Mouse (Mus musculus): ENCODE results near the gene Prdm15. TPM values are rescaled to one million over a fixed set of nuclear protein-coding genes. Genes with fewer than 3 reads are reported as not detected.

Prdm15 gene
- polyA plus RNA-seq, 1 experiment from 2014 or later, result 17.1 TPM

DNA sequence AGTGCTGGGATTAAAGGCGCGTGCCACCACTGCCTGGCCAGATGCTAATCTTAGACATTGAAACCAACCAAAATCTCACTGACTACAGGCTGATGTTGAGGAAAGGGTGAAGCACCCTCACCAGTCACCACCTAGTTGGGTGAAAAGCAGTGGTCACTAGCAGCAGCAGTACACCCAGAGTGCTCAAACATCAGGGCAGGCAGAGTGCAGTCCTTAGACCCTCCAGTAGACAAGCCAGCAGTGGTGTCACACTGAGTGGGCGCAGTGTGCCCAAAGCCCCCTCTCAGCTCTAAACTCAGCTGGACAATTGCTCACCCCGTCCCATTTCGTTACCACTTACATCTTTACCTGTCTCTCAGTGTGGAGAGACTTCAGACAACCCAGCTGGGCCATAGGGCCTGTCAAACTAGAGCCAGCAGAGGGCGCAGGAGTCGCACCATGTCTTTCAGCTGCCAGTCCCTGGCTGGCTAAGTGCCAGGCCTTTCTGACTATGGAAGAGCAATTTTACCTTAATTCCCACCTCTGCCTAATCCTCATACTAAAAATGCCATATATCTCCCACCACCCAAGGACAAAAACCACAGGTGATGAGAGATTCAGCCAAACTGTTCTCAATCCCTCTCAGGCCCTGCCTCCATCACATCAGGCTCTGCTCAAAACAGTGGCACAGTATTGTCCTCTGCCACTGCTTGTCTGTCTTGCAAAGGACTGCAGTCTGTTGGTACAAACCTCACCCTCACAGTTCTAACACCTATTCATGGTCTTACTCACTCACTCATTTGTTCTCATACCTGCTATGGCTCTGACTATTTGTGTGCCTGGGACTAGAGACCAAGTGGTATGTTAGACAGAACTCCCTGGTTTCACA lies 46.7 kb downstream of the Prdm15 start:
- peak; percentile 57 for DNase-seq (ENCODE audit: low spot score)
- Histone ChIP-seq H3K4me1 (no peaks in the 10 kb centered on the region), H3K36me3 (peaks cover 93% of the 10 kb centered on the region), H3K27ac (no peak overlapping the region), H3K4me3 (no peak overlapping the region), H3K27me3 (ENCODE audit: low read depth, poor library complexity, severe bottlenecking) (no peaks in the 10 kb centered on the region), H3K9me3 (replicated peaks) (no peaks in the 10 kb centered on the region)
- 83% methylated on average over 7 of the region's 7 CpGs for WGBS

DNA sequence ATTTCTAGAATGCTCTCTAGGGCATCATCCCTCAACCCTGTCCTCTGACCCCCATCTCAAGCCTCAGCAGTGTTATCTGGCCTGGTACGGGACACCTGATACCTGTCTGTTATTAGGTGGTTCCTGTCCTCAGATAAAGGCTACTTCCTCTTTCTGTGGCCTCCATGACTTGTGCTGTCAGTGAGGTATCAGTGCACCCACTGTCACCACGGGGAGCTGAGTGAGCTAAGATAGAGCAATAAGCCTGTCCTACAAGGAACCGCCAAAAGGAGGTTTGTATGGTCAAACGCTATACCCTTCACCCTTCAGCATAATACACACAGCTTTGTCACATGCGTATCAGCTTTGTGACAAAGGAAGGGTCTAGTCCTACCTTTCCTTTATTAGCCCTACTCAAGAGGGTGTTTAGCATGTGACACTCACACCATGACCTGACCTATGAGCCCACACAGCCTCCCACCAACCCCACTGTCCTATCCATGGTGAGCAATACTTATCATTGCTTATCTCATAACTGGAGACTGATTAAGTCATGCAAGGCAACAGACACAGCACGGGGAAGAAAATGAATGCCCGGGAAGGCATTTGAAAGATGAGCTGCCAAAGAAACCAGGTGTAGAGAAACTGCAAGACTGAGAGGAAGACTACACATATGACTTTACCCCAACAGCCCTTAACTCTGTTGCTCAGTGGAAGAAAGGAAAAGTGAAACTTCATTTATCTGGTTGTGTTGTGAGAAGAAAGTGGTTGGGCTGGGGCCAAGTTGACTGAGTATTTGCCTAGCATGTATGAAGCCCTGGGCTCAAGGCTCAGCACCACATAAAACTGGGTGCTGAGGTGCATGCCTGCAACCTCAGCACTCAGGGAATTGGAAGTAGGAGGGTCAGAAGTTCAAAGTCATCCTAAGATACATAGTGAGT lies 53.4 kb downstream of the Prdm15 start:
- 95% methylated on average over 7 of the region's 7 CpGs for WGBS
- Histone ChIP-seq H3K36me3 (peaks cover 93% of the 10 kb centered on the region), H3K4me3 (no peak overlapping the region), H3K27me3 (ENCODE audit: low read depth, poor library complexity, severe bottlenecking) (no peaks in the 10 kb centered on the region), H3K9me3 (replicated peaks) (no peaks in the 10 kb centered on the region), H3K4me1 (no peaks in the 10 kb centered on the region), H3K27ac (no peak overlapping the region)
- DNase-seq (ENCODE audit: low spot score), result no peak

DNA sequence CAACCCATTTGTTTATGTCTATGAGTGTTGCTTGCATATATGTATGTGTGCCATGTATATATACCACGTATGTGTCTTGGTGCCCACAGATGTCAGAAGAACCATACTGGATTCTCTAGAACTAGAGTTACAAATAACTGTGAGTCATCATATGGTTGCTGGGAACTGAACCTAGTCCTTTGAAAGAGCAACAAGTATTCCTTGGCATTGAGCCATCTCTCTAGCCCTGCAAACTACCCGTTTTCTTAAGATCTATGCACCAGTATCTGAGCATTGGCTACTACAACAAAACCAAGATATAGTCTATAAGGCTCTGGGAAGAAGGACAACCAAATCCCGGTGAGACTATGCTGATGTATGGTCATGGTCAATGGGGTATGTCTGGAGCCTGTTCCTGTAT lies 54.4 kb downstream of the Prdm15 start:
- DNase-seq (ENCODE audit: low spot score), result no peak
- Histone ChIP-seq H3K4me1 (no peaks in the 10 kb centered on the region), H3K4me3 (no peak overlapping the region), H3K9me3 (replicated peaks) (no peaks in the 10 kb centered on the region), H3K27me3 (ENCODE audit: low read depth, poor library complexity, severe bottlenecking) (no peaks in the 10 kb centered on the region), H3K36me3 (peaks cover 94% of the 10 kb centered on the region), H3K27ac (no peak overlapping the region)
- WGBS, result 98% methylated on average over 3 of the region's 3 CpGs

DNA sequence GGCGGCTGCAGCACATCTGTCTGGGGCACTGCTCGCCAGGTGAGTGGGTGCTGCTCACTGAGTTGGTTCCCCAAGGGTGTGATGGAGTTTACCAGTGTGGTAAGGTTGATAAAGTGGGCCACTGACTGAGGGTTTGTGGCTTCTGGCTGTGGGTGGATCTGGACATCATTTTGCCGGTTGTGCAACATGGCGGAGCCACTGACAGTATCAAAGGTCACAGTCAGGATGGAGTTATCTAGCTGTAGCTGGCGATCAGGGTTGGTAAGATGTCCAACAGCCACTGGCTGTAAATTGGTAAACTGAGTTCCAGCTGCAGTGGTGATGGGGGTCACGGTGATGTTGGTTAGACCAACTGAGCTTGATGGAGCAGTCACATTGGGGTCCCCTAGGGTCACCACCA lies 57.4 kb downstream of the Prdm15 start:
- no peaks in the 10 kb centered on the region for H3K27me3 ChIP-seq (ENCODE audit: low read depth, poor library complexity, severe bottlenecking)
- WGBS, result 92% methylated on average over 6 of the region's 6 CpGs
- no peak overlapping the region for H3K4me3 ChIP-seq
- no peaks in the 10 kb centered on the region for H3K9me3 ChIP-seq (replicated peaks)
- H3K4me1 ChIP-seq, result no peaks in the 10 kb centered on the region
- peaks cover 69% of the 10 kb centered on the region for H3K36me3 ChIP-seq
- H3K27ac ChIP-seq, result no peak overlapping the region
- no peak for DNase-seq (ENCODE audit: low spot score)

DNA sequence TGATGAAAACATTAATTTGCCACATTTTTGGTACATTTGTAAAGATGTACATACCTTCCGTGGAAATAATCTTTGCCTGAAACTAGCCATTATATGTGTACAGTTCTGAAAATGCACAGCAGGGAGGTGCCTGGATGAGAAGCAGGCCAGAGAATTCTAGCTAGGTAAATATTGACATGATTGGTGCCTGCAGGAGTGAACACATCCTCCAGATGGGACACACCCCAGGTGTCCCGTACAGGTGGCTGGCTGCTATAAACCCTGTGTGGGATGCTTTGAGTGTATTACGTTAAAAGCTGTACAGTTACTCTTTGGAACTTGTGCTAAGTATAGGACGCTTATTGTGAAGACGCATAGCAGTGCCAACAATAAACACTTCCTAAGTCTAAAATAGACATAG lies 68.6 kb downstream of the Prdm15 start:
- Histone ChIP-seq H3K4me3 (no peak overlapping the region), H3K4me1 (0 out of 2 replicates have a peak, but pooled peaks cover 4% of the 10 kb centered on the region), H3K27me3 (ENCODE audit: low read depth, poor library complexity, severe bottlenecking) (no peaks in the 10 kb centered on the region), H3K9me3 (replicated peaks) (no peaks in the 10 kb centered on the region), H3K36me3 (no peaks in the 10 kb centered on the region), H3K27ac (no peak overlapping the region)
- DNase-seq (ENCODE audit: low spot score), result no peak
- 93% methylated on average over 5 of the region's 5 CpGs for WGBS

DNA sequence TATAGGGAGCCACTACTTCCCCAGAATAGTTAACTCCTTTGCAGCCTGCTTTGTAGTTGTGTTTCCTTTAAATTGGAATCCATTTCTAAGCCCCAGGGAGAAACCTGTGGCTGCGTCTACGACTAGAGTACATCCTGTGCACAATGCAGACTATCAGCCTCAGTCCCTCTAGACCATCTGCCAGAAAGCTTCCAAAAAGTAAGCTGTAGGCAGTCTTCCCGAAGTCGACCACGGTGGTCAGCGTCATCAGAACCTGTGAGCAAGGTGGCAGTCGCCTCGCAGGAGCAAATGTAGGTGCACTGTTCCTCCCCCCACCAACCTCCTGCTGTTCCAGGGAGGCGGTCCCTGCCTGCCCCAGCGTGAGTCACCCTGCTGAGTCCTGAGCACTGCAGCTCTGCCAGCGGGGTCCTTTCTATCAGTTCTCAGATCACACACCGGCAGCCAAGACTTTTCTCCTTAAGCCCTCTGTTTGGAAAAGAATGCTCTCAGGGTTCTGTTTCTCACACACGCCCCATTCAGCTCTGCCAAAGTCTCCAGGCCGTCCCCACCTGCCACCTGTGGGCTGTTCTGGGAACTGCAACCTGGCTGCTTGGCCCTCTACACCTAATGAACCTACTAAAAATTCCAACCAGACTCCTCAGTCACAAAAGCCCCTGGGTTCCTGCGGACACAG lies 73.2 kb downstream of the Prdm15 start:
- WGBS, result 40% methylated on average over 15 of the region's 15 CpGs

DNA sequence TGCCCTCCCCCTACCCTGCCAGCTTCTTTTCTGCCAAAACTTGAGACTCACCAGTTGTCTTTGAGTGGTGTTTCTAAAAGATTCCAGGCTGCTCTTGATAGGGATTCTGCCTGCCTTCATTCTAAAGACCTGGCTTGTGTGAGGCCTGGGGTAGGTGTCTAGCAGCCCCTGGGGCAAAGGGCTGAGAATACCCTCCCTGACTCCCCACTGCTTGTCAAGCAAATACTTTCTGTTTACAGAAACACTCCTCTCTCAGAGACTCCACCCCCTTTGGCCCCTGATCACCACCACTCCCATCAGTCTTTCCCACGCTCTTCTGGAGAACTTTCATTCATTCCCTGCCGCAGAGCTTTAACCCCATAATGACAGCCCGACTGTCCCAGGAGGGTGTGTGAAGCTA lies 85.1 kb downstream of the Prdm15 start:
- peaks cover 12% of the 10 kb centered on the region for H3K4me1 ChIP-seq
- no peak overlapping the region for H3K4me3 ChIP-seq
- no peaks in the 10 kb centered on the region for H3K9me3 ChIP-seq (replicated peaks)
- H3K27me3 ChIP-seq (ENCODE audit: low read depth, poor library complexity, severe bottlenecking), result peaks cover 57% of the 10 kb centered on the region
- 27% methylated on average over 3 of the region's 3 CpGs for WGBS
- H3K27ac ChIP-seq, result no peak overlapping the region
- no peaks in the 10 kb centered on the region for H3K36me3 ChIP-seq
- DNase-seq (ENCODE audit: low spot score), result no peak

More for the DNA sequence above, 73.2 kb downstream of the Prdm15 start:
- H3K27me3 ChIP-seq (ENCODE audit: low read depth, poor library complexity, severe bottlenecking), result no peaks in the 10 kb centered on the region
- DNase-seq (ENCODE audit: low spot score), result peak; percentile 84
- H3K27ac ChIP-seq, result no peak overlapping the region
- no peaks in the 10 kb centered on the region for H3K36me3 ChIP-seq
- H3K9me3 ChIP-seq (replicated peaks), result no peaks in the 10 kb centered on the region
- peak overlapping the region; percentile 25; the same call in 1 of the 2 replicates for H3K4me3 ChIP-seq
- H3K4me1 ChIP-seq, result 0 out of 2 replicates have a peak, but pooled peaks cover 4% of the 10 kb centered on the region

DNA sequence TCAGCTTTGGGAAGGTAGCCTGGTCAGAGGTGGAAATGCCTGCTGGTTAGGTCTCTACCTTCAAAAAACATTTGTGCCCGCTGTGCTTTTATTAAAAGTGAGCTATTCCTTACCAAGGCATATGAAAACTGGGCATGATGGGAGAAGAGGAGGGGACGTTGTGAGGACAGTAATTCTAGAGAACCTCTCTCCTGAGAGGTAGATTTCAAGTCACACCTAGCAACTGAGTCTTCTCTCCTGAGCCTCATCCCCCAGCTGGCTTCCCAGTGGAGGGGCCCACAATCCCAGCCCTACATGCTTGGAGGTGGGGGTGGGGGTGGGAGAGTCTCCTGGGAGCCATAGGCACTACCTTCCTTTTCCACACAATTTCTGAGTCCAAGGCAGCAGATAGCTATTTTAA lies 87.0 kb downstream of the Prdm15 start:
- no peak overlapping the region for H3K27ac ChIP-seq
- H3K36me3 ChIP-seq, result no peaks in the 10 kb centered on the region
- peaks cover 14% of the 10 kb centered on the region for H3K4me1 ChIP-seq
- no peak for DNase-seq (ENCODE audit: low spot score)
- no peaks in the 10 kb centered on the region for H3K9me3 ChIP-seq (replicated peaks)
- H3K4me3 ChIP-seq, result no peak overlapping the region
- WGBS, result 43% methylated on average over 2 of the region's 2 CpGs
- H3K27me3 ChIP-seq (ENCODE audit: low read depth, poor library complexity, severe bottlenecking), result peaks cover 76% of the 10 kb centered on the region

DNA sequence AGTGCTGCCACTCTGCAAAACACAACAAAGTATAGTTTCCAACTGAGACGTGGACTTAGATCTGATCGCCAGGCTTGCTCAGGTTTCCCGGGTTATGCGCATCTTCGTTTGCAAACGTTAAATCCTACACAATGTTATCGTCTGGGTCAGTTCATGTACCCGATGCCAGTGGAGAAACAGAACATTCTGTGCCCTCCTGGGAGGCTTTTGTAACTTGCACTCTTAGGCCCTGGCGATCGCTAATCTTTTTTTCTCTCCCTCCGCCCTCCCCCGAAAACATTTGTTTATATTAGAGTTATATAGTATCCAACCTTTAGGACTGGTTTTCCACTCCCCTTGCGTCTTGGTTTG lies 87.7 kb downstream of the Prdm15 start:
- H3K36me3 ChIP-seq, result no peaks in the 10 kb centered on the region

DNA sequence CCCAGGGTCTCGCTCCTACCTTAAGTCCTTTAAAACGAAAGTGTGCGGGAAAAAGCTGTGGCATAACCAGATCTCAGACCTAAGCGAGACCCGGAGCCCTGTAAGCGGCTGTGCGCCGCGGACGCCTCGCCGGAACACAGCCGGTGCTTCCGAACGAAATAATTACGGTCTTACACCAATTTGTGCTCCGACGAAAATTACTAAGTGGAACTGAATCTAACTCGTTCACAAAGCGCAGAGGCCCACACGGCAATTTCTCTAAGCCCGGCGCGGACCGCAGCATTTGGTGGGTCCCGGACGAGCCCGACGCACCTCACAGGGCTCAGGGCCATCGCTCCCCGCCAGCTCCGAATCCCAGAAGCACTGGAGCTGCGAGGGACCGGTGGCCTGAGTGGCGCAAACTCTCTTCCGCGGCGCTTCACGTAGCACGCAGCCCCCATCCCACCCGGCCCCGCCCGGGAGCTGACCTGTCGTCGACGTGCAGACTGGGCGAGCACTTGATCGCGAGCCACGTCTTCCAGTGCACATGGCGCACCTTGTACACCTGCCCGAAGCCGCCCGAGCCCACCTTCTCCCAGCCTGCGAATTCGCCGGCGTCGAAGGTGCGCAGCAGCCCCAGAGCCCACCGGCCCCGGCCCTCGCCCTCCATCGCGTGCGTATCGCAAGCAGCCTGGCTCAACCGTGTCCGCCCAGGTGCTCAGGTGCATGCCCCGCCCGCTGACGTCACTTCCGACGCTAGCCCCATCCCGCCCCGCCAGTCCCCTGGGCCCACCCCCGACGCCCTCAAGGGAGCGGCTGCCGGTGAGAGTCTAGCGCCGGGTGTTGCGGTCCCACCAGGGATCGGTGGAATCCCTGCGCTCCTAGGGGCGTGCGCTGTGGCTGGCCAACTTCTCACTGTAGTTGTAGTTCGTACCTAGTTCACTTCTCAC lies 88.3 kb downstream of the Prdm15 start, which contains the start of gene Ripk4:
Ripk4 (minus strand) TSS at position 727 of the 929 bp plus-strand sequence.
- H3K27ac ChIP-seq, result no peak within 1 kb of the TSS
- under 1% methylated on average over 88 of the region's 88 CpGs for WGBS
- H3K27me3 ChIP-seq (ENCODE audit: low read depth, poor library complexity, severe bottlenecking), result peaks cover 84% of the 10 kb centered on the region
- DNase-seq (ENCODE audit: low spot score), result peak; percentile 72
- H3K9me3 ChIP-seq (replicated peaks), result no peaks in the 10 kb centered on the region
- H3K4me3 ChIP-seq, result peak within 1 kb of the TSS; percentile 56
- no peaks in the 10 kb centered on the region for H3K36me3 ChIP-seq
- peaks cover 14% of the 10 kb centered on the region for H3K4me1 ChIP-seq

More for the DNA sequence above, 87.7 kb downstream of the Prdm15 start:
- no peak overlapping the region for H3K27ac ChIP-seq
- no peaks in the 10 kb centered on the region for H3K9me3 ChIP-seq (replicated peaks)
- H3K27me3 ChIP-seq (ENCODE audit: low read depth, poor library complexity, severe bottlenecking), result peaks cover 82% of the 10 kb centered on the region
- peak overlapping the region; percentile 56 for H3K4me3 ChIP-seq
- no peak for DNase-seq (ENCODE audit: low spot score)
- peaks cover 14% of the 10 kb centered on the region for H3K4me1 ChIP-seq
- 8% methylated on average over 13 of the region's 13 CpGs for WGBS

DNA sequence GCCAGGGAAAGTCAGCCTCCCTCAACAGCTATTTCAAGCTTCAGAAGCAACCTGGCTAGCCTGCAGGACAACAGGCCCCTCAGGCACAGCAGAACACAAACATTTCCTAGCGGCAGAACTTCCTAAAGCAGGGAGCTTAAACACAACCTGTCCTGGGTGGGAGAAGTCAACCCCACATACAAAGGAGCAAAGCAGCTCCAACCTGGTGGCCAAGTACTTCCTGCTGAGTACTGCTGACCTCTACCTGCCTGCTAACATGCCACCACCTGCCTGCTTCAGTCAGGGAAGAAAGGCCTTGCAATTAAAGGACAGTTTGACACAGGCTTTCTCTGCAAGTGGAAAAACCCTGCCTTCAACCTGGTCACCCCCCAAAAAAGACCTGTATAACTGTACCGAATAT lies 89.9 kb downstream of the Prdm15 start:
- H3K27ac ChIP-seq, result no peak overlapping the region
- peaks cover 14% of the 10 kb centered on the region for H3K4me1 ChIP-seq
- WGBS, result 53% methylated on average over 2 of the region's 2 CpGs
- DNase-seq (ENCODE audit: low spot score), result no peak
- no peaks in the 10 kb centered on the region for H3K36me3 ChIP-seq
- no peaks in the 10 kb centered on the region for H3K9me3 ChIP-seq (replicated peaks)
- H3K27me3 ChIP-seq (ENCODE audit: low read depth, poor library complexity, severe bottlenecking), result peaks cover 80% of the 10 kb centered on the region
- no peak overlapping the region for H3K4me3 ChIP-seq

DNA sequence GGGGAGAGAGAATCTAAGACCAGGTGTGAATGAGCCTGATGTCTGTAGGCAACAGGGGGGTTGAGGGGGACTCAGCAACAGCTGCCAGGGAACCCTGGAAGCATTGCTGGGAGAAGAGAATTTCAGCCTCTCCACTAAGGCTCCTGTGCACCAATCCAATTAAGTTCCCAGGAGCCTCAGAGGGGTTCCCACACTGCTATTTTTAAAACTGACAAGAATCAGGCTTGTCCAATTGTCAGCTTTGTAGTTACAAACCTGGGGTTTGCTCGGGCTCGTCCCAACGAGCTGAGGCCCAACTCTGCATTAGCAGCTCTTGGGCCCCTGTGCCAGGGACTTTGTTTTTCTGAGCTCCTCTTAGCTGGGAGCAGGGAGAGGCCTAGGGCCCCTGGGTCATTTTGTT lies 92.0 kb downstream of the Prdm15 start:
- no peak for DNase-seq (ENCODE audit: low spot score)
- H3K4me1 ChIP-seq, result peaks cover 14% of the 10 kb centered on the region
- H3K27ac ChIP-seq, result no peak overlapping the region
- H3K4me3 ChIP-seq, result no peak overlapping the region
- H3K9me3 ChIP-seq (replicated peaks), result no peaks in the 10 kb centered on the region
- WGBS, result 44% methylated on average over 3 of the region's 3 CpGs
- peaks cover 59% of the 10 kb centered on the region for H3K27me3 ChIP-seq (ENCODE audit: low read depth, poor library complexity, severe bottlenecking)
- no peaks in the 10 kb centered on the region for H3K36me3 ChIP-seq
